Mouse (Mus musculus): ENCODE results near the gene Smarcd1. TPM values are rescaled to one million over a fixed set of nuclear protein-coding genes. Genes with fewer than 3 reads are reported as not detected.

The Smarcd1 gene
- polyA plus RNA-seq, 1 experiment from 2014 or later = 54.0 TPM

- Histone ChIP-seq H3K4me1 (peaks cover 18% of the 10 kb centered on the region), H3K4me2 (replicated peaks) (no peak overlapping the region), H3K9ac (no peak overlapping the region), H3K9me3 (no peaks in the 10 kb centered on the region), H3K27ac (no peak overlapping the region), H3K36me3 (peaks cover 93% of the 10 kb centered on the region), H3K27me3 (no peaks in the 10 kb centered on the region), H3K4me3 (no peak overlapping the region)
- 92% methylated on average over 13 of the region's 13 CpGs for WGBS
- no peak for ATAC-seq (ENCODE audit: low FRiP score, low read depth)
Observed at GRCm38 (mm10) chr15:99708176-99708575, 6.2 kb downstream of the Smarcd1 start.

DNA sequence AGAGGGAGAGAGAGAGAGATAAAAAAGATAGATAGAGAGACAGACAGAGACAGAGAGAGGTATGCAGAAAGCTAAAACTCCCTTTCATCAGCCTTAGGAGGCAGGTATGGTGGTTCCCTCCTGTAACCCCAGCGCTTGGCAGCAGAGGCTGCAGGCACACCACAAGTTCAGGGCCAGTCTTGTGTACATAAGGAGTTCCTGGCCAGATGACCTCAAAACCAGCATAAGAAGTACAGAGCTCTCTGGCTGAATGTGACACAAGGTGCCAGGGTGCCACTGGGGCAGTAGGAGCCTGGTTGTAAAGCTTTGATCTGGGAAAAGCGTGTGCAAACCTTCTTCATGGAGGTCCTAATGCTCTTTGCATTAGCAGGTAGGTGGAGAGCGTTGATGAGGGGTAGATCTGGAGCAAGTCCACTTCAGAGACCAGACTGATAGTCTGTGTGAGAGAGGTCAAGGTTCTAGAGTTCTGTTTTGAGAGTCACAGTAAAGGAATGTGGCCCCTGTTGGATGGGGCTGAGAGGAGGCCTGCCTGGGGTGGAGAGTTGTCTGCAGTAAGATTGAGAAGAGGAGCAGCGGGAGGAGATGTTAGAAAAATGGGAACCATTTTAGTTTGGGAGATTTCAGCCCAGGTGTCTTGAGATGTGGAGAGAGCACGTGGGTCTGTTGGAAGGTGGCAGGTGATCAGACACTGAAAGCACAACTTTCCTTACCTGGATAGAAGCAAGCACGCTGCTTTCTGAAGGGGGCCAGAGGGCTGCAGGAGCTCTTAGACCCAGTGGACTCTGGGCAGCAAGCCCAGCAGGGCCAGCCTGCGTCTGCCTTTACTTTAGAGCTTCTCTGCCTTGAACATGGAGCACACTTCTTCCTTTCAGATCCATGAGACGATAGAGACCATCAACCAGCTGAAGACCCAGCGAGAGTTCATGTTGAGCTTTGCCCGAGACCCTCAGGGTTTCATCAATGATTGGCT lies 8.6 kb downstream of the Smarcd1 start:
- no peak overlapping the region for H3K4me2 ChIP-seq (replicated peaks)
- H3K9ac ChIP-seq = no peak overlapping the region
- H3K9me3 ChIP-seq = no peaks in the 10 kb centered on the region
- no peaks in the 10 kb centered on the region for H3K27me3 ChIP-seq
- H3K4me3 ChIP-seq = no peak overlapping the region
- 89% methylated on average over 10 of the region's 10 CpGs for WGBS
- peaks cover 94% of the 10 kb centered on the region for H3K36me3 ChIP-seq
- 0 out of 2 replicates have a peak, but pooled peaks cover 2% of the 10 kb centered on the region for H3K4me1 ChIP-seq
- H3K27ac ChIP-seq = no peak overlapping the region
- ATAC-seq (ENCODE audit: low FRiP score, low read depth) = no peak

GRCm38 (mm10) chr15:99711491-99711890 lies 9.6 kb downstream of the Smarcd1 start:
- H3K9ac ChIP-seq = no peak overlapping the region
- no peak for ATAC-seq (ENCODE audit: low FRiP score, low read depth)
- H3K9me3 ChIP-seq = no peaks in the 10 kb centered on the region
- H3K27ac ChIP-seq = no peak overlapping the region
- H3K4me3 ChIP-seq = no peak overlapping the region
- no peak overlapping the region for H3K4me2 ChIP-seq (replicated peaks)
- WGBS = 68% methylated on average over 3 of the region's 3 CpGs
- no peaks in the 10 kb centered on the region for H3K27me3 ChIP-seq
- H3K4me1 ChIP-seq = peaks cover 11% of the 10 kb centered on the region; the same call in 1 of the 2 replicates
- peaks cover 89% of the 10 kb centered on the region for H3K36me3 ChIP-seq

- H3K27me3 ChIP-seq = no peaks in the 10 kb centered on the region
- H3K4me1 ChIP-seq = peaks cover 11% of the 10 kb centered on the region; the same call in 1 of the 2 replicates
- no peaks in the 10 kb centered on the region for H3K9me3 ChIP-seq
- ATAC-seq (ENCODE audit: low FRiP score, low read depth) = peak; percentile 37; the same call in 1 of the 2 replicates
- WGBS = 65% methylated on average over 13 of the region's 13 CpGs
- H3K4me2 ChIP-seq (replicated peaks) = no peak overlapping the region
- H3K9ac ChIP-seq = no peak overlapping the region
- H3K36me3 ChIP-seq = peaks cover 75% of the 10 kb centered on the region
- no peak overlapping the region for H3K27ac ChIP-seq
- no peak overlapping the region for H3K4me3 ChIP-seq
Observed at GRCm38 (mm10) chr15:99712666-99713559, 11.0 kb downstream of the Smarcd1 start.

DNA sequence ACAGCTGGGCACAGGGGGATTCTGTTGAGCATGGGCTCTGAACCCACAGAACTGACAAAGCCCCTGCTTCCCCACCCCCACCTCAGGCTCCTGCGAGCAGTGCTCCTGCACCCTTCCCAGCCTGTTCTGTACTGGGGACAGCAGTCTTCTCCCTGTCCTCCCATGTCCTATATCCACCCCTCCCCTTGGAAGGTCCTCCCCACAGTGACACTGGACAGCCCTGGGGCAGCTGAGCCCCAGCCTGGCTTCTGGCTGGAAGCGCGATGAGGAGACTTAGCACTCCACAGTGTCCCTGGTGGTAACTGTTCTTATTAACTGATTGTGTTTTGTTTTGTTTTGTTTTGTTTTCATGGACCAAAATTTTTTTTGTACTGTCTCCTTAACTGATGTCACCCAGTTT lies 11.6 kb downstream of the Smarcd1 start:
- H3K4me1 ChIP-seq = peaks cover 11% of the 10 kb centered on the region; the same call in 1 of the 2 replicates
- no peaks in the 10 kb centered on the region for H3K9me3 ChIP-seq
- WGBS = 88% methylated on average over 3 of the region's 3 CpGs
- H3K27ac ChIP-seq = no peak overlapping the region
- H3K4me2 ChIP-seq (replicated peaks) = no peak overlapping the region
- no peak overlapping the region for H3K4me3 ChIP-seq
- no peak for ATAC-seq (ENCODE audit: low FRiP score, low read depth)
- H3K27me3 ChIP-seq = no peaks in the 10 kb centered on the region
- H3K9ac ChIP-seq = no peak overlapping the region
- H3K36me3 ChIP-seq = peaks cover 75% of the 10 kb centered on the region

- Histone ChIP-seq H3K27me3 (no peaks in the 10 kb centered on the region), H3K9me3 (no peaks in the 10 kb centered on the region), H3K9ac (no peak overlapping the region), H3K27ac (peak overlapping the region; percentile 15; the same call in 1 of the 2 replicates), H3K4me2 (replicated peaks) (no peak overlapping the region), H3K36me3 (peaks cover 74% of the 10 kb centered on the region), H3K4me1 (peaks cover 11% of the 10 kb centered on the region; the same call in 1 of the 2 replicates), H3K4me3 (no peak overlapping the region)
- no peak for ATAC-seq (ENCODE audit: low FRiP score, low read depth)
- 72% methylated on average over 4 of the region's 4 CpGs for WGBS
Observed at GRCm38 (mm10) chr15:99714206-99714605, 12.3 kb downstream of the Smarcd1 start.

DNA sequence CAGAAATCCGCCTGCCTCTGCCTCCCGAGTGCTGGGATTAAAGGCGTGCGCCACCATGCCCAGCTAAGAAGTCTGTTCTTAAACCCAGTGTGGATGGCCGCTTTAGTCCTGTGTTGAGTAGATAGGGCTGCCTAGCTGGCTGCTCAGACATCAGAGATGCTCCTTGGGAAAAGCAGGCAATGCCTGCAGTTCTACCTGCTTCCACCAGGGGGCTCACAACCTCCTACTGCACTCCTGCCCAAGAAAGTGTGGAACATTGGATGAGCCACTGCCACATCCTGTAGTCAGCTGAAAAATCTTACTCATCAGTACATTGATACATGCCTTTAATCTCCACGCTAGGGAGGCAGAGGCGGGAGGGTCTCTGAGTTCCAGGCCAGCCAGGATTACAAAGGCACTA lies 12.9 kb downstream of the Smarcd1 start:
- peaks cover 11% of the 10 kb centered on the region; the same call in 1 of the 2 replicates for H3K4me1 ChIP-seq
- no peak overlapping the region for H3K4me3 ChIP-seq
- 55% methylated on average over 7 of the region's 7 CpGs for WGBS
- no peak overlapping the region for H3K4me2 ChIP-seq (replicated peaks)
- H3K27me3 ChIP-seq = no peaks in the 10 kb centered on the region
- peaks cover 68% of the 10 kb centered on the region for H3K36me3 ChIP-seq
- no peak overlapping the region for H3K27ac ChIP-seq
- ATAC-seq (ENCODE audit: low FRiP score, low read depth) = peak; percentile 22; the same call in 1 of the 2 replicates
- no peaks in the 10 kb centered on the region for H3K9me3 ChIP-seq
- no peak overlapping the region for H3K9ac ChIP-seq

DNA sequence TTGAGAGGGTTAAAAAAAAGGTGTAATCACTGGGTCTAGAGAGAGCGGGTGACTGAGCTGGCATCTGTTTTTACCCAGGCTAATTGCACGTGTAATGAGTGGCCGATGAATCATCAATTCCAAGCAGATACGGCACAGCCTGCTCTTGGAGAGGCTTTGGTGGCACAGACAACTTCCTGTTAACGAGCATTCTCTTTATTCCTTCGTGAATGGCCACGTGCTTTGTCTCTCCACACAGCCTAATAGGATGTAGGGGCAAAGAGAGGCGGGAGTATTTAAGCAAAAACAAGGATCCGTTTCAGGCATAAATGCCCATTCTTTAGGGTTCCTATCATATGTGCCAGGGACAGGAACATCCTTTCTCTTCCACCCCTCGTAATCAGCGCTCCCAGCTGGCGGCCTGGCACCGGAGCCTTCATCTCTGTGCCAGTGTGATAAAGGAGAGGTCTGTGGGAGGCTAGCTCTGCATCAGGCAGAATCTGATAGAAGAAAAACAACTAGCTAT lies 13.5 kb downstream of the Smarcd1 start:
- H3K4me3 ChIP-seq = no peak overlapping the region
- ATAC-seq (ENCODE audit: low FRiP score, low read depth) = no peak
- WGBS = 80% methylated on average over 13 of the region's 13 CpGs
- no peak overlapping the region for H3K4me2 ChIP-seq (replicated peaks)
- H3K4me1 ChIP-seq = peaks cover 11% of the 10 kb centered on the region; the same call in 1 of the 2 replicates
- H3K27ac ChIP-seq = no peak overlapping the region
- no peaks in the 10 kb centered on the region for H3K9me3 ChIP-seq
- H3K36me3 ChIP-seq = peaks cover 63% of the 10 kb centered on the region
- H3K9ac ChIP-seq = no peak overlapping the region
- no peaks in the 10 kb centered on the region for H3K27me3 ChIP-seq

DNA sequence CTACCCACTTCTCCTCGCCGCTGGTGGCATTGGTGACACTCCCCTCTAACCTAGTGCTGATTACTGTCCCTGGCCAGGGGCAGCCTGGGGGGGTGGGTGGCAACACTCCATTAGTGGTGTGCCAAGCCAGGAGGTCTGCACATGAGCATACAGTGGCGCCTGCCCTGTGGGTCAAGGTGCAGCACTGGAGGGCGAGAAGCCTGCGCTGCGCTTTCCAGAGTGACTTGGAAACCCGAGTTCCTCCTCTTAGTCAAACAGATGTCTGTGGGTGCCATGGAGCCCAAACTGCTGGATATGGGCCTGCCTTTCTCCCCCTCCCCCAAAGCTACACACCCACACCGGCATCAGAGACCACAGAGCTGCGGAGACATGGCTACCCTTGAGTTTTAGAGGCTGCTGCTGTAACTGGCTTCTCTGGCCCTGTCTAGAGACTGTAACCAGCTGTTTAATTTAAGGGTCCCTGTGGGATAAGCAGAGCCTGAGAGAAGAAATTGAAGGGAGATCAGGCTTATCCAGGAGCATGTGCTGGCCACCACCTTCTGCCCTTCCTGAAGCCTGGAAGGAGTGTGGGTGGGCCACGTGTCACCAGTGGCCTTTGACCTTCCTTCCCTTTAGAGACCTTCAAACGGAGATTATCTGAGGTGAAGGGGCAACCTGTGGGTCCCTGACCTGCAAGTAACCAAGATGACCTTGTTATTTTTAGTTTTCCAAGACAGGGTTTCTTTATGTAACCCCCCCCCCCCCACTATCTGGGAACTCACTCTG lies 14.2 kb downstream of the Smarcd1 start:
- no peak overlapping the region for H3K9ac ChIP-seq
- WGBS = 67% methylated on average over 11 of the region's 11 CpGs
- H3K36me3 ChIP-seq = peaks cover 61% of the 10 kb centered on the region
- peaks cover 11% of the 10 kb centered on the region; the same call in 1 of the 2 replicates for H3K4me1 ChIP-seq
- no peaks in the 10 kb centered on the region for H3K27me3 ChIP-seq
- no peak overlapping the region for H3K27ac ChIP-seq
- no peak overlapping the region for H3K4me3 ChIP-seq
- no peak overlapping the region for H3K4me2 ChIP-seq (replicated peaks)
- no peaks in the 10 kb centered on the region for H3K9me3 ChIP-seq
- no peak for ATAC-seq (ENCODE audit: low FRiP score, low read depth)

DNA sequence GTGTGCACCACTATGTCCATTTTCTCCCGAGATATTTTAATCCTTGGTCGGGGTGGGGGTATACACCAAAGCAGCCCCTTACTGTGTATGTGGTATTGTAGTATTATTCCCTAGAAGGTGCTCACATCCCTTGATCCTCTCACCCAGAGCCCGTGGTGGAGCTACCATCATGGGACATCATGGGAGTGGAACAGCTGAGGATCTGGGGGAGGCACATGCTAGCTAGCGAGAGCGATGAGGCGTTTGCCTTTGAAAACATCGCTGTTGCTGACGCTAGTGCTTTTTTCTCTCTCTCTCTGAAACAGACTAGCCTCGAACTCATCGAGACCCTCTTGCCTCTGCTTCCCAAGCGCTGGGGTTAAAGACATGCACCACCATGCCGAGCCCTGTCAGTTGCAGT lies 14.9 kb downstream of the Smarcd1 start:
- Histone ChIP-seq H3K36me3 (peaks cover 57% of the 10 kb centered on the region), H3K9ac (no peak overlapping the region), H3K27me3 (no peaks in the 10 kb centered on the region), H3K4me2 (replicated peaks) (no peak overlapping the region), H3K9me3 (no peaks in the 10 kb centered on the region), H3K4me3 (no peak overlapping the region), H3K4me1 (peaks cover 11% of the 10 kb centered on the region; the same call in 1 of the 2 replicates), H3K27ac (no peak overlapping the region)
- 90% methylated on average over 12 of the region's 12 CpGs for WGBS
- no peak for ATAC-seq (ENCODE audit: low FRiP score, low read depth)
